Mouse (Mus musculus) kidney, adult 2 months (tissue): ENCODE results near the gene Map3k13. TPM values are rescaled to one million over a fixed set of nuclear protein-coding genes. Genes with fewer than 3 reads are reported as not detected.

Experiments used
- DNase-seq: peaks from one replicate; pipeline ENCODE4 v3.0.0; 2021
- H3K27ac ChIP-seq: fragments of 200-500 bp; 2 replicates; pipeline ENCODE4 v1.5.1; 2012; ENCODE audit warnings: low read depth, low read length, control low read depth, inconsistent platforms; ENCODE audit not compliant: insufficient read depth
- H3K27me3 ChIP-seq: fragments of 200-500 bp; replicated peaks from 2 replicates; pipeline ENCODE4 v1.6.1; 2012; ENCODE audit warnings: mild to moderate bottlenecking, moderate library complexity, low read length, inconsistent platforms; ENCODE audit not compliant: control insufficient read depth, insufficient read depth
- H3K36me3 ChIP-seq: fragments of 200-500 bp; 2 replicates; pipeline ENCODE4 v1.6.1; 2012; ENCODE audit warnings: mild to moderate bottlenecking, moderate library complexity, low read length, inconsistent platforms; ENCODE audit not compliant: control insufficient read depth, insufficient read depth
- H3K4me1 ChIP-seq: fragments of 200-500 bp; 2 replicates; pipeline ENCODE4 v1.6.1; 2011; ENCODE audit warnings: low read length; ENCODE audit not compliant: control insufficient read depth, insufficient read depth
- H3K4me3 ChIP-seq: fragments of 200-500 bp; 2 replicates; pipeline ENCODE4 v1.5.1; 2011; ENCODE audit warnings: mild to moderate bottlenecking, low read depth, low read length, control low read depth; ENCODE audit not compliant: insufficient read depth
- CTCF ChIP-seq: fragments of 200-500 bp; conservative IDR thresholded peaks from 2 replicates; pipeline ENCODE4 v1.5.1; 2011; ENCODE audit warnings: low read depth, mild to moderate bottlenecking, control low read depth, low read length, moderate library complexity, mixed read lengths; ENCODE audit not compliant: insufficient read depth, insufficient read length
- POLR2A ChIP-seq: fragments of 200-500 bp; IDR thresholded peaks from one replicate; pipeline ENCODE4 v1.6.1; 2011; ENCODE audit warnings: low read depth, low read length, control low read depth
- WGBS: fragments of 180-500 bp; shearing (Covaris S2); methylation state at CpG from one replicate; pipeline ENCODE4 v1.1.7; 2018; 5-methylcytosine and 5-hydroxymethylcytosine counted together
- polyA plus RNA-seq: library from polyadenylated mRNA; depleted of rRNA; stranded (reverse); fragments of >200 nt; gene quantifications from 2 replicates; pipeline ENCODE4 v1.2.3, GENCODE M21; 2012; rRNA removed

Map3k13 gene
- polyA plus RNA-seq, 1 experiment, result 4.6 TPM

DNA sequence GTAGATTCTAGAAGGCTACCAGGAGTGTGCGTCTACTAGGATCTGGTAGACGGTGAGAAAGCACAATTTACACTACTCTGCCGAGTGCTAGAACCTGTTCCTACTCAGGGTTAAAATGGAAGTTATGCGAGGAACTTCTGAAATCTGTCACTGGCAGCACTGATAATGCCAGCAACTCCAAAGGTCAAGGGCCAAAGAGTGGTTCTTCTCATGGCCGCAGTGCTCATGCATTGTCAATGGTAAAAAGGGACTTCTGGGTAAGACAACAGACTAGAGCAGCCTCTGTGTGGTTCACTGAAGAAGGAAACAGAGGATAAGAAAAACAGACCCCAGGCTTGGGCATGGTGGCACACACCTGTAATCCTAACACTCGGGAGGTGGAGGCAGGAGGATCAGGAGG is 176.4 kb downstream of the Map3k13 start:
- Histone ChIP-seq H3K4me3 (no peak overlapping the region), H3K27me3 (no peaks in the 10 kb centered on the region), H3K4me1 (no peaks in the 10 kb centered on the region), H3K36me3 (no peaks in the 10 kb centered on the region), H3K27ac (no peak overlapping the region)
- TF ChIP-seq POLR2A (no peak), CTCF (no peak)
- WGBS, result 83% methylated on average over 6 of the region's 6 CpGs
- no peak for DNase-seq

DNA sequence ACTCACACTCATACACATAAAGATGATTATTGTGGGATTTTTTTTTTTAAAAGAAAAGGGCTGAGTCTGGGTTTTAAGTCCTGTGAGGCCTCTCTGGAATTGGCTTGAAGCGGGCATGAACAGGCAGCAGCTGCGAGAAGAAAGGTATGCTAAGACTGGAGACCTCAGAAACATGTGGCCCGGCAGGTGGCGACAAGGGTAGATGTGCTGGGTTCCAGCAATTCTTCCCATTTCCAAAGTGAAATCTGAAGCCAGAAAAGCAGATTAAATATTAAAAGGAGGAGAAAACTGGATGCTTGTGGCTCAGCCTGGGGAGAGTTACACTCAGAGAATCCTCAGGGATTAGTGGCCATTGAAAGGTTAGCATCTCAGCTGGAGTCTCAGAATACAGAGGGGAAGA is 177.3 kb downstream of the Map3k13 start:
- Histone ChIP-seq H3K4me1 (no peaks in the 10 kb centered on the region), H3K36me3 (no peaks in the 10 kb centered on the region), H3K27me3 (no peaks in the 10 kb centered on the region), H3K4me3 (no peak overlapping the region), H3K27ac (no peak overlapping the region)
- 71% methylated on average over 4 of the region's 4 CpGs for WGBS
- DNase-seq, result no peak
- no peak for TF ChIP-seq CTCF
- TF ChIP-seq POLR2A, result no peak

DNA sequence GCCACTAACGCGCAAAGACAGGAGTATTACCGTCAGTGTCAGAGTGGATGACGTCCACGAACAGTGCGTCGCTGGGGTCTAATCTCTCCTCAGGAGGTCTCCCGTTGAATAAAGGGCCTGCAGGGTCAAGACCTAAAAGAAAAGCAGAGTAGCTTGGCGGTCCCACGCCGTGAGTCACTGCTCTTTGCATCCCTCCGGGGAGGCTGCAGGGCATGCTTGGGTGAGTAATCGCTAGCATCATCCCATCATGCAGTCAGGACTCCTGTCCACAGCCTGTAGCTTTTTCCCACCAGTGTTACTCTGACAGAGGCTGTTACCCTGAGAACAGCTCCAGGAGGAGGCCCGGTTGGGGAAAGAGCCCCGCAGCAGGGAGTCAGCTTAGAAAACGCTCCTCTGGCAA is 182.1 kb downstream of the Map3k13 start:
- TF ChIP-seq POLR2A (no peak), CTCF (no peak)
- DNase-seq, result no peak
- Histone ChIP-seq H3K4me1 (no peaks in the 10 kb centered on the region), H3K36me3 (no peaks in the 10 kb centered on the region), H3K4me3 (no peak overlapping the region), H3K27me3 (no peaks in the 10 kb centered on the region), H3K27ac (no peak overlapping the region)
- 8% methylated on average over 16 of the region's 16 CpGs for WGBS

DNA sequence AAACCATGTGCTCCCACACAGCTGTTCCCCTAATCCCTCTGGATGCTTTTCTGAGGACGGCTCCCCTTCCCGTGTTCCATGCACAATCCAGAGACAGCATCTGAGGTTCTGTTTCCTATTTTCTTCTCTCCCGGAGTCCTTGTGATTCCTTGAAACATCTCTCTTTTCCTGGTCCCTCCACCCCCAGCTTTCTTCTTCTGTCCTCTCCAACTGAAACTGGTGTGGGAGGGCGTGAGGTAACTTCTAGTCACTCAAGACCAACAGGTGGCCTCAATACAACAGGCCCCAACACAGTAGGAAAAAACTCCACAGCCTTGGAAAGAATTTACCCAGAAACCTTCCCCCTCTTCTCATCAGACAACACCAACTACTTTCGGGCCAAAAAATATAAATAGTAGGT is 183.2 kb downstream of the Map3k13 start:
- Histone ChIP-seq H3K36me3 (no peaks in the 10 kb centered on the region), H3K4me1 (no peaks in the 10 kb centered on the region), H3K27ac (no peak overlapping the region), H3K27me3 (no peaks in the 10 kb centered on the region), H3K4me3 (no peak overlapping the region)
- no peak for DNase-seq
- TF ChIP-seq POLR2A, result no peak
- TF ChIP-seq CTCF, result no peak
- 83% methylated on average over 5 of the region's 5 CpGs for WGBS

Other genes starting within 250 kb of the Map3k13 start
- 14.6 and 15.0 TPM in 2 replicates for gene 2510009E07Rik, start 99.7 kb upstream of the Map3k13 start, polyA plus RNA-seq
- gene Ehhadh, start 6.5 kb upstream of the Map3k13 start, polyA plus RNA-seq, result 224 and 248 TPM in 2 replicates
- 15.2 and 17.5 TPM in 2 replicates for gene Tmem41a, start 153.2 kb downstream of the Map3k13 start, polyA plus RNA-seq
- gene Liph, start 201.3 kb downstream of the Map3k13 start, polyA plus RNA-seq, result 0.41 and 0.45 TPM in 2 replicates
- 7.1 and 8.2 TPM in 2 replicates for gene Senp2, start 215.1 kb downstream of the Map3k13 start, polyA plus RNA-seq